Mouse (Mus musculus) thymus, adult 2 months (tissue): ENCODE data around the gene Det1.

ENCODE experiments used
- CTCF ChIP-seq: fragments of 200-500 bp; IDR thresholded peaks from 2 replicates; pipeline ENCODE4 v1.5.1; 2012; ENCODE audit warnings: mild to moderate bottlenecking, control low read depth, low read length, moderate library complexity, borderline replicate concordance; ENCODE audit not compliant: control insufficient read depth, poor library complexity, insufficient read depth; ENCODE audit errors: extremely low read depth
- POLR2A ChIP-seq: fragments of 200-500 bp; IDR thresholded peaks from 2 replicates; pipeline ENCODE4 v1.6.1; 2012; ENCODE audit warnings: mild to moderate bottlenecking, low read length, control low read depth, moderate library complexity; ENCODE audit not compliant: control insufficient read depth, poor library complexity, insufficient read depth; ENCODE audit errors: extremely low read depth

- TF ChIP-seq CTCF (no peak), POLR2A (no peak)
These were observed 17.4 kb upstream of the Det1 start for GRCm38 (mm10) chr7:78864446-78864802.
